Mouse (Mus musculus) urinary bladder, postnatal 25 days (tissue): ENCODE measurements around the gene Gm49601.

Experiments
- DNase-seq: peaks from one replicate; pipeline ENCODE4 v3.0.0; 2022; ENCODE audit warnings: low spot score

Gm49601 gene

DNA sequence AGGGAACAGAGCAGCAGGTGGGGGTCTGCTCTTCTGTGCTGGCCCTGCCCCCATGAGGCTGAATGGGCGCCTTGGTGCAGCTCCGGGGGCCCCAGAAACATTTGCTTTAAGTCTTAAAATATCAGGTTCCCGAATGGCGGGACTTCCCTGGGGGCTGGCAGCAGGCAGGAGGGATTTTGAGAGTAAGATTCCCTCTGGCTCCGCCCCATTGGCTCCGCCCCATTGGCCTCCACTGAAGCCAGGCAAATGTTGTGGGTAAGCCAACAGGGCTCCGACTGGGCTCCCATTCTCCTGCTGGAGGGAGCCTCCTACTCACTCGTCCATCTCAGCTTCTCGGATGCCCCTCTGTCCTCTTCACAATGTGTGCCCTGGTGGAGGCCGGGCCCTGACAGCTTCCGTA lies 18.0 kb downstream of the Gm49601 start:
- no peak for DNase-seq

DNA sequence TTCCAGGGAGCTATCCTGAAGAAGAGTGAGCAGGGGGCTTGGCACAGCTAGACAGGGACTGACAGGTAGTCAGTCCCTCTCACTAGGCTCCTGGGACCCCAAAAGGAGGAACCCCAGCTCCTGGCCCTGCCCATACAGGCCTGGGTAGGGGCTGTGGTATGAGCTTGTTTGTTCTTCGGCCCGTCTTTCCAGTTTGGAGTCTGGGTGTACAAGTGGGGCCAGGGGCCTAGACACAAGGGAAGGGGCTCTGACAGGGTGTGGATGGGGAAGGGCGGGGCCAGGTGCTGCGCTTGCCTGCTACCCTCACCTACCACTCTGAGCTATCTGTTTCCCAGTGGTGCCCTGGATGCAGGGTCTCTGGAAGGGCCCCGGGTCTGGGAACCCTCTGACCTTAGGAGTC lies 20.5 kb downstream of the Gm49601 start:
- no peak for DNase-seq

DNA sequence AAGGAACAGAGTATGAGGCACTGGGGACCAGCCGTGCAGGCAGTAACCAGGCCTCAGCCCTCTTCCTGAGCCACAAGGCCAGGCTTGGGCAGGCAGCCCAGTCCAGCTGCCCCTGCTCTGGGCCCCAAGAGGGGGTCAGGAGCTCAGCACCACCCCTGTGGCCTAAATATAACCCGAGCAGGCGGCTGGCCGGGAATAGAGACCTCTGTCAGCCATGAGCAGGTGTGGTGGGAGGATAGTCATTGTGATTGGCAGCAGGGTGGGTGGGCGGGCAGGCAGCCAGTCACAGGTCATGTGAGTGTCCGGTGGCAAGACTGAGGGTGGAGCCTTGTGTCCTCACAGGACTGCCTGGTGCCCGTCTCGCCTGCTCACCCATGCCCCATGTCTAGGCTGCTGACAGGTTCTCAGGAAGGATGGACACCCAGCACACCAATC lies 21.9 kb downstream of the Gm49601 start:
- DNase-seq, result no peak

DNA sequence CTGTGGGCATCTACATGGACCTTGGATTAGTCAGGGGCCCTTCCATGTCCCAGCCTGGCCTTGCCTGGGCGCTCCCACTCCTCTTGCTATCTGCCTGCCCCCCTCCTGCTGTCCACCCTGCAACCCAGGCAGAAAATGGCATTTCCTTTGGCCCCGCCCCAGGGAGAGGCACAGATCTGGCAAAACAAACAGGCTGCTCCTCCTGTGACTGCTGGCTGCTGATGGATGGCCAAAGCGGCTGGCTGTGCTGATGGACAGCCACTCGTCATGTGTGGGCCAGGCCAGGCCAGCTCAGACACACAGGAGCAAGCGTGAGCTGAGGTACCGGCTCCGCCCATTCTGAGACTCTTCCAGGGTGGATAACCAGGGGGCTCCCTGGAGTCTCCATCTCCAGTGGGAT lies 24.8 kb downstream of the Gm49601 start:
- no peak for DNase-seq

DNA sequence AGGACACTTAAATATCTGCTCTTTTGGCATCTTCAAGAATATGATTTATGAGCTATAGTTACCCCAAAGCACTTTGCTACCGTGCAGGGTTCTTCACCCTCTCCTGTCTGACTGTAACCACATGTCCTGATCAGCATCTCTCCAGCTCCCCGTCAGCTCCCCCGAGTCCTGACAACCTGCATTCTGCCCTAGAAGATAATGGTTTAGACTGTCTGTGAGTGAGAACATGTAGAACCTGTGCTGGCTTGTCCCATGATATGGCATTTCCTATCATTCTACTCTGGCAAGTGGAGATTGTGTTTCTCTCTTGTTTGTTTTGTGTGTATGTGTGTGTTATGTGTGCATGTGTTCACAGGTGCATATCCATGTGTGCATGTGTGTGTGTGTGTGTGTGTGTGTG lies 28.2 kb downstream of the Gm49601 start:
- no peak for DNase-seq

DNA sequence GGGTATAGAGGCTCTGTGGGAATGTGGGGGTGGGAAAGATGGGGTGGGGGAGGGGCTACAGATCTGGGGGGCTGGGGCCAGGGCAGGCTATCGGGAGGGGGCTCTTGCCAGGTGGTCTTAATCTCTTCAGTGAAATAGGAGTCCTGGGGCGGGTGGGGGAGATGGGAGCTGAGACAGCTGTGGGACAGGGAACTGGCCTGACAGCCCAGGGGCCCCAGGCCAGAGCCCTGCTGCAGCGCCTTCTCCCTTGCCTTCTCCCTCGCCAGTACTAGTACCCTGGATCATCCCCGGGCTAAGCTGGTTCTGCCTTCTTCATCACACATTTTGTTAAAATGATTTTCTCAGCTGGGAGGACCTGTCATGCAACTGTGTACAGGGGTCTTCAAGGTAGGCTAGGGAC lies 30.0 kb downstream of the Gm49601 start:
- DNase-seq, result no peak

DNA sequence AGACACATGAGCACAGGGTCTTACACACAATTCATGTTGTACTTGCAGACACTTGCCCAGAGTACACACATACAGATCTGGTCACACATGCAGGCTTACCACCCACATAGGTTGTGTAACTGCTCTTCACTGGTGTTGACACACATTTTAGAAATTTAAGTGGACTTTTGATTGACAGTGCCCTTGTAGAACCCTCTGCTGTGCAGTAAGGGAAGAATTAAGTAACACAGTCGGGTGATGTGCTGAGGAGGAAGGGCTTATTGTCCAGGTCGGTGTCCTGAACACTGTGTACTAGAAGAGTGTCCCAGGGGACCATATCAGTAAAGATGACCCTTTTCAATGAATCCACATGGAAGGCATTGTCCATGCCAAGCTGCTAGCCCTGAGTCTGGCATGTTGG lies 32.3 kb downstream of the Gm49601 start:
- no peak for DNase-seq

DNA sequence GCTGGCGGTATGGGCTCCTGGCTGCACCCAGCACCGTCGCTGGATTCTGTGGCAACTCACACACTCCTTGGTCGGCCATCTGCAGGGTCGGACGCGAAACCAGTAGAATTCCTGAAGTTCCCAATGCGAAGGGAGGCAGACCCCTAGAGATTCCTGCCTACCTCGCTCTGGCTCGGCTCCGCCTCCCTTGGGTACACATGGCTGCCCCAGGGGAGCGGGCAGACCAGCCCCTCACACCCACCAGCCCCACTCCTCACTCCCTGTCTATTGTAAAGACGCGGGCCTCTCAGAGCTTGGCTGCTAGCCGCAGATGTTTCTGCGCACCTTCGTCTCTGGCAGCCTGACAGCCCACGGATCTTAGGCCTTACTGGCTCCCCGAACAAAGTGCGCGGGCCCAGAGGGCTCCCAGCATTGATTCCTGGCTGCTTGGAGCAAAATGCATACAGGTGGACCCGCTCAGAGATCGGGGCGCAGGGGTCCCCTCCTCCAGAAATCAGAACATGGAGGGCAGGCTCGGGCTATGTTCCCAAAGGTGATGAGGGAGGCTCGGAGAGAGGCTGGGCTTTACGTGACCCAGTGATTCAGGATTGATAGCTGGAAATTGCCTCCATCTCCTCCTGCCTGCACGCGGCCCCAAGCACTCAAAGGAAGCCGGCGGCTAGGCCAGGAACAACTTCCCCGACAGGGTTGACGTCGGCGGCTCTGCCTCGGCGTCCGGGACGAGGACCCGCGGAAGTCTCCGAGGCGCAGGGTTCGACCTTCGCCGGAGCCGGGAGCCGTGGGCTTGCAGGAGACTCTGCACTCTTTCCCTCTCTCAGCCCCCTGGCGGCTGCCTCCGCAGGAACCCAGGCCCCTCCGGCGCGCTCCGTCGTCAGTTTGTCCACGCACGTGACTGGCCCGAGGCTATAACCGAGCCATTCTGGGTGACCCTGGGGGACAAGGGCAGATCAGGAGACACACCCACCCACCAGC lies 34.9 kb downstream of the Gm49601 start:
- DNase-seq, result no peak

DNA sequence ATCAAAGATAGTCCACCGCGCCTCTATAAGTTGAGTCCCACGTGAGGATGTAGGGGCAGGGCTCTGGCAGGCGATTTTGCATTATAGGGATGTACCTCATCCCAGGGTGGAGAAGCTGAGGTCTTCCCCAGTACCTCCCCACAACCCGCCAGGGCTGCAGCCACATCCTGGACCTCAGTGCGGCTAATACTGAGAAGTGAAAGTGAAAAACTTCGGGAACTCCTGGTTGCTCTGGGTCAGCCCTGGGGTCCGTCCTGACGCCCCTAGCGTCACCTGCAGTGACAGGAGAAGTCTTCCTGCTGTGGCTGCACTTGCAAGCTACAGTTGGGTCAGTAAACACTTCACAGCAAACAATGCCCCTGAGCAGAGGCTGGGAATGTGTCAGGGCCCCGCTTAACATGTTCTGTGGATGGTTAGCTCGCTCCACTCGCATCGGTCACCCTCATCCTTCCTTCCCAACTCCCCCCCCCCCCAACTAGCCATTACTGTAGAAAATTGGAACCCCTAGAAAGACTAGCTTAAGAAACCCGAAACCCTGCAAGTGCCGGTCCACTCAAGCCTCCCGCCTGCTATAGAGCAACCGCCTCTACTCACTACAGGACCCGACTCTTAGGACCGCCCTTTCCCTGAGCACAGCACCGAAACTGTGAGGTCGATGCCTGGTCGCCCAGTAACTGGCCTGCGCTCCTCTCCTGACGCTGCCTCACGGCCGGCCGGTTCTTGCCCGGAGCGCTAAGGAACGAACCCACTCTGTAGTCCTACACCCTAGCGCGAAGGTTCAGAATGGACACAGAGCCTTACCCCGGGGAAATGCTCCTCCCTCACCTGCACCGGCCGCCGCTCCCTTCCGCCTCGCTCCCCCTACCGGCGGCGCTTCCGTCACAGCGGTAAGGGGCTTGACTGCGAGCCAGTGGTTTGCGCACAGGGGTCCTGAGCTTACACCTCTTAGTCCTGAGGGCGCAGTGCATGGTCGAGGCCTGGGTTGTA lies 36.1 kb downstream of the Gm49601 start, which contains the start of gene Tbx1:
Gene Tbx1 (minus strand): TSS at position 868 of the 987 bp plus-strand sequence.
- DNase-seq, result no peak

DNA sequence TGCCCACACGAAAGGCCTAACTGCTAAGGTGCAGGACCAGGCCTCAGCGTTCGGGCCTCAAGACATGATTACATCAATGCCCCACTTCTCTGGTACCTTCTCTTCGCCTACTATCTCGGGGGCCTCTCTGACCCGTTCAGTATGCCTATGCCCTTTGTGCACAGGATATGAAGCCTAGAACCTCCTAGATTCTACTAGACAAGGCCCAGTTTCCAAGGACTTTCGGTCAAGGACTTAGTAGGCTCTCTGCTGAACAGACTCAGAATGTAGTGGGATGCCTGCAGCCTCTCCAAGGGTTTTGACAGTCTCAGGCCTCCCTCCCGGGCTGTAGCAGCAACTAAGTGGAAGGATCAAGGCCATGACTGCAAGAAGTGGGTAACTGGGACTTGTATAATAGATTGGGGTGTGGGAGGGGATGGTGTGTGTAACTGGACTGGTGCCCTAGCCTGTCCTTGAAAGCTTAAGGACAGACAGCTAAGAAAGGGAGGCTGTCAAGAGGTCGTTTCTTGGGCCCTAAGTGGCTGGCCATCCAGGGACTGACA lies 37.1 kb downstream of the Gm49601 start:
- no peak for DNase-seq

DNA sequence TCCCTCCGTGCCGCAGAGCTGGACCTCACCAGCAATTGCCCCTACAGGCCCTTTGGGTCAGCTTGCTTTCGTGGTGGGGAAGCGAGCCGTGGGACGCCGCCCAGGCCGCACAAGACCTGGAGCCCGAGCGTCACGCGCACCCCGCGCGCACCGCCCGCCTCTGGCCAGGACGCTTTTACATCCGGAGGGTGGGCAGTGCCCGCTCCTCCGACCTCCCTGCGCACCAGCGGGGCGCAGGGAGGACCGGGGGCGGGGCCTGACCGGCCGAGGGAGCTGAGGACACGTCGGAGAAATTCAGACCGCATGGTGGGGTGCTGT lies 37.5 kb downstream of the Gm49601 start:
- DNase-seq, result no peak

DNA sequence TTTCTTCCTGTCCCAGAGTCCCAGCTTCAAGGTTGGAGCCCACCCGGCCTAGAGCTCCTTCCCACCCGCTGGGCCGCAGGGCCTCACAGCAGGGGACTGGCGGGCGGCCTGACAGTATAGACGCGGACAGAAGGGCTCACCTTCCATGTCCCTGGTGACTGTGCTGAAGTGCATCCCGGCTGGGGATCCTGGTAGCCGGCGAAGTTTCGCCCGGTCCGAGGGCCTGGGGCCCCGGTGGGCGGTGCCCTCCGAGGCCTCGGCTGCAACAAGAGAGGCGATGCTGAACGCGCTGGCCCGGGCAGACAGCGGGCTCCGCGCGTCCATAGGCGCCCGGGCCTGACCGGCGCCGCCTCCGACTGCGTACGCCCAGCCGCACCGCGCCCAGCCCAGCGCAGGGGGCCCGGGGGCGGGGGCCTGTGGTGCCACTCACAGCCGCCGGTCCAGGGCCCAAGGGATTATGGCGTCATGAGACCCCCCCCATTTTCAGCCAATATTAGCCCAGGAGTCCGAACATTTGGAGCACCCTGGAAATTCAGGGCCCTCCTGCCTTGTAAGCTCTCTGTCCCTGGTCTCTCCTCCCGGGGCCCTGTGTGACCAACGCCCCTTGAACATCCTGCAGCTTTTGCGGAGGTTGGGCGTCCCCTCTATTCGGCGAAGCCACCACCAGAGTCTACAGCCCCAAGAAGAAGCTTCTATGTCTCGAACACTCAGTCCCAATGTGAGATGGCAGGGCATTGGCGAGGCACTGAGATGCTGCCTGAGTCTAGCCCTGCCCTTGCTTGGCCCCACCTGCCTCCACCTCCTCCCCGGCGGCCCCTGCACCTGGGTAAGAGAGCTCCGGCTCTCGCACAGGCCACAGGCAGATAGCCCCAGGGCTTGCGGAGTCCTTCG lies 38.1 kb downstream of the Gm49601 start:
- no peak for DNase-seq

DNA sequence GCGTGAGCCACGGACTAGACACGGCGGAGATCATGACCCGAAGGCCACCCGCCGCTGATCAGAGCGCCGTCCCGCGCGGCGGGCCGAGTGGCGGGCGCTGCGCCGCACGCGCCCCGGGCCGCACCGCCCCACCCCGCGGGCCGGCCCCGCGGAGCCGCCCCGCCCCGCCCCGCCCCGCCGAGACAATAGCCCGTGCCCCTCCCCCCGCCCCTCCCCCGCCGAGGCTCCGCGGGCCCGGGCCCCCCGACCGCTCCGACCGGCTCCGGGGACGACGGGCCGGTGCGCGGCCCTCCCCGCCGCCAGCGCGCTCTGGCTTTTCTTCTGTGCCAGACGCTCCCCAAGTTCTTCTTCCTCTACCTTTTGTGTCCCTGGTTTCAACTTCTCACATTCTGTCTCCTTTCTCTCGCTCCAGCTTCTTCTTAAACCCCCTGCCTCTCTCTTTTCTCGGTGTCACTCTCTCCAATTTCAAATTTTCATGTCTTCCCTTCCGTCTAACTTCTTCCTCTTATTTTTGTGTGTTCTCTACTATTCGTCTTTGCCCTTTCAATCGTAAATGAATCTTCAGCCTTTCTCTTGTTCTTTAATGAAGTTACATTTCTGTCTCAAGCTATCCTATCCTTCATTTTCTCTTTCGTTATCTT lies 39.2 kb downstream of the Gm49601 start:
- no peak for DNase-seq

DNA sequence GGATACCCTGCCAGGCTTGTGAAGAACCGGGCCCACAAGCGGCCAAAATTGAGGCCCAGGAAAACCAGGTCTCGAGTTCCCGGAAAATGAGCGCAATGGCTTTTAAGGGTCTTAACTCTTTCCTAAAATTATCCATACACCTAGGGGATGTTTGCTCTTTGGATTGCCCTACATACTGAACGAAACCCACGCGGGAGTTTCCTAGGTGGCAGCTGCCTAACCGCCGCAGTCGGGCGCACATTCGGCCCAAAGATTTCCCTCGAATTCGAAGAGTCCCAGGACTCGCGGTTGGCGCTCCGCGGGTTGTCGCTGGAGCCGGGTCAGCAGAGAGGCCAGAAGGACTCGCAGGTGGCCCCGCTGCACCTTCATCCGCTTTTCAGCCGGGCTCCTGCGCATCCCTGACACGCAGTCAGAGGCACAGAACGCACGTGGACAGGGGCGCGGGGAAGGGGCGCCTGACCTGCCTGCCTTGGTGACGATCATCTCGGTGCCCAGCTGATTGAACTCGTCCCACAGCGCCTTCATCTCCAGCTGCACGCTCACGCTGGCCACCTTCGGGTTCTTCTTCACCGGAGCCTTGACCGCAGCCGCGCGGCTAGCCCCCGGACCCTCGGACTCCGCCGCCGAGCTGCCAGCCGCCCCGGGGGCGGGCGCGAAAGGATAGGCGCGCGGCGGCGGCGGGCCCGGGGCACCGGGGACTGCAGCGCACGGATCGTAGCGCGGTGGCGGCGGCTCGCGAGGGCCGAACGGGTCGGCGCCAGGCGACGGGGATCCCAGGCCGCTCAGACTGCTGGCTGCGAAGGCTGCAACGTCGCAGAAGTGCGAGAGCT lies 39.9 kb downstream of the Gm49601 start:
- no peak for DNase-seq

DNA sequence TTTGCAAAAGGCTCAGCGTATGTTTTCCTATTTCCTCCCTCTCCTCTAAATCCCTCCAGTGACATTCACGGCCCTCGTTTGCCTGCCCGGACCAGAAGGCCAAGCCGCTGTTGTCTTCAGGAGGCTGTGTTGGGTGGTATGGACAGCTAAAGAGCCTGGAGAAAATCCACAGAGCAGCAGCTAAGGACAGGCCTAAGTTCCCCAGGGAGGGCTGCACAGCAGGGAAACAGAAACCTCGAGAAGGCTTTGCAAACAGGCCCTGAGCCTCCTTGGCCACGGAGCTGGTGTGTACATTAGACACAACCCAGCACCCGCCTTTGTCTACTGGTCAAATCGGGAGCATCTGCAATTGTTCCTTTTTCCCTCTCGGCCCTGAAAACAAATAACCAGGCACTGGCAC lies 40.6 kb downstream of the Gm49601 start:
- DNase-seq, result no peak

DNA sequence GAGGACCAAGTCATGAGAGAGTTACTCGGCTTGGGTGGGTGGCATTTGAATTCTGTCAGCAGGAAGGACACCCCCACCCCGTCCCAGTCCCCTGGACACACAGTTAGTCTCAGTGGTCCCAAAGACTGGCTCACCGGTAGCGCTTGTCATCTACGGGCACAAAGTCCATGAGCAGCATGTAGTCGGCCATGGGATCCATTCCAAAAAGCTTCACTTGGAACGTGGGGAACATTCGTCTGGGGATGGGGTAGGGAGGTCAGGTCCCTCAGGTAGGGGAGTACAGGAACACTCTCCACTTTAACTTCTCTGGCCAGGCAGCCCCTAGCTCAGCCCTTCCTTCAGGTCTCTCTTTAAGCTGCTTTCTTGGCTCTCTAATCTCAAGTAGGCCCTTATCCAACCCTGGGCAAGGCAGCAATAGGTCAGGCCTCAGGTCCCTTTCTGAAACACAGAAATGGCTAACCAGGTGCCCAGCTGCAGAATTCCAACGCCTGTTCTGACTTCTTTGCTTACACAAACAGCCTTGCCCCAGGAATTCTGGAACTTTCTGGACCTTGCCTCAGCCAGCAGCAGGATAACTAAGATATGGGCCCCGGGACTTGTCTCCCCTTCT lies 41.2 kb downstream of the Gm49601 start:
- no peak for DNase-seq

DNA sequence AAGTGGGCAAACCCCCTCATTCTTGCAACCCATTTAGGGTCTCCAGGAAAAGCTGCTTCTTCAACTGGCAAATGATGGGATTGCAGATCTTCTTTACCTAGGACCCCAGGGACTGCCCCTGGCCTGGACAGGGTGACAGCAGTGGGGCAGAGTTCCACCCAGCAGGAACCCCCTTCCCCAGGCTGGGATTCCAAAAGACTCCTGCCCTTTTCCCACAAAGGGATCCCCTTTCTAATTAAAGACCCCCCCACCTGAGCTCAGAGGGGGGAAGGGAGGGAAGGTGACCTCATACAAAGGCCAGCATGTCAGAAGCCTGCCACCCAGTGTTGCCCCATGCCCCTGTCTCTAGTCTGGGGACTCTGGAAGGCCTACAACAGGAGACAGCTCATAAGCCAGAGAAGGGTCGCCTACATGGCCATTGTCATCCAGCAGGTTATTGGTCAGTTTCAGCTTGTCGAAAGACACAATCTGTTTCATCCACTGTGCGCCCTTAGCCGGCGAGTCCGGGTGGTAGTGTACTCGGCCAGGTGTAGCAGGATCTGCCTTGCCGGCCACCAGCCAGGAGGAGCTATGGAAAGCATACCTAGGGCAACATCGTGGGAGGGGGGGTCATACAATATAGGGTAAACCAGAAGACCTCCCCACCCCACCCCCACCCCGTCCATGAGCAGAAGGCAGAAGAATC lies 42.4 kb downstream of the Gm49601 start:
- no peak for DNase-seq

DNA sequence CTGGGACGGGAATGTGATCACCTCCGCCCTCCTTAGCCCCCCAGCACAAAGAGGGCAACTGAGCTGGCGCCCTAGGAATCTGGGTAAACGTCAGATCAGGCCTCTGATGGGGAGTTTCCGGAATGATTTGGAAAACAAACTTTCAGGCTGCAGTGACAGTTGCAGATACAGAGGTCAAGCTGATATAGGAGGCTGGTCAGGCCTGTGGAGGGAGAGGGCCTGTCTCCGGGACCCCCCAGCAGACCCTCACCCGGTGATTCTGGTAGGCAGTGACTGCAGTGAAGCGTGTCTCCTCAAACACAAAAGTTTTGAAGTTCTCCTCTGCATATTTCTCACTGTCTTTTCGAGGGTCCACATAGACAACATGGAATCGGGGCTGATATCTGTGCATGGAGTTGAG lies 43.1 kb downstream of the Gm49601 start:
- DNase-seq, result no peak
